In the genomic region with DNA sequence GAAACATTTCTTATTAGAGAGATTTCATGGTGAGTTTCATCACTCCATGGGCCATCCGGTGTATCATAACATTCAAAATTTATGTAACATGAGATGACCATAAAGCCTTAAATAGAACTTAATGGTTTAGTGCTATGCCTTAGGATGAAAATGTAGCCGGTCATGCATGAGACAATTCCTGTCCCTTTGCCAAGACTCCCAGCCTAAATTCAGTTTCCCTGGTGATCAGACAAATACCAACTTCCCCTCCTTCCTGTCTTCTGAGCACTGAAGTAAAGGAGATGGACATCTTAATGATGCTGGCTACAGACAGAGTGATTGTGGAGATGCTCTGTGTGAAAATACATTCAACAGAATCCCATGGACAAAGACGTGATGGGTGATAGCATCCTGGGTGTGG, we compare ENCODE assay signal across 22 mouse cellular contexts.
A peak's percentile ranks its signal among the peaks of the same experiment; 100 is the strongest.
DNase-seq lines count a peak whose midpoint lies in the region; ATAC-seq lines count a peak whose summit lies in the region.
"Had no signal": no experiment of that assay in that cellular context is flagged by ENCODE, and none has a peak within 500 bp of the region (broad histone marks: within the 10 kb centered on the region; RNA-seq: fewer than 3 reads in every experiment).

No protein-coding gene starts in this region.

- H3K4me1 ChIP-seq in forebrain, embryonic 14.5 days (ENCODE audit: control insufficient read depth, insufficient read depth, low read length), result no peaks in the 10 kb centered on the region
- H3K4me1 ChIP-seq in forebrain, embryonic 12.5 days, result no peaks in the 10 kb centered on the region
- H3K4me1 ChIP-seq: embryonic facial prominence, embryonic 12.5 days; forebrain, embryonic 15.5 days; heart, embryonic 15.5 days had no signal

- H3K4me3 ChIP-seq in forebrain, embryonic 14.5 days (ENCODE audit: low read depth, low read length), result no peak overlapping the region
- no peak overlapping the region for H3K4me3 ChIP-seq in forebrain, embryonic 12.5 days (replicated peaks)
- H3K4me3 ChIP-seq: embryonic facial prominence, embryonic 12.5 days; forebrain, embryonic 15.5 days; heart, adult 2 months; heart, embryonic 15.5 days had no signal

- ATAC-seq in forebrain, embryonic 14.5 days, result no peak
- no peak for ATAC-seq in forebrain, embryonic 12.5 days (ENCODE audit: low FRiP score)
- ATAC-seq: forebrain, embryonic 15.5 days; hindbrain, embryonic 16.5 days had no signal

- 59% methylated on average over 3 of the region's 3 CpGs for WGBS in forebrain, embryonic 14.5 days
- 85% methylated on average over 3 of the region's 3 CpGs for WGBS in forebrain, embryonic 12.5 days

- no peak overlapping the region for H3K27ac ChIP-seq in forebrain, embryonic 14.5 days (ENCODE audit: low read depth, low read length)
- no peak overlapping the region for H3K27ac ChIP-seq in forebrain, embryonic 12.5 days
- H3K27ac ChIP-seq: embryonic facial prominence, embryonic 12.5 days; forebrain, embryonic 15.5 days; heart, adult 2 months; heart, embryonic 15.5 days had no signal

- peak; percentile 24 for DNase-seq in forebrain, embryonic 14.5 days (ENCODE audit: low spot score)
- peak; percentile 20 for DNase-seq in lung, postnatal 10 days
- DNase-seq in lung, adult 18-20 months, result no peak
- peak; percentile 48 for DNase-seq in 3T3-L1 (ENCODE audit: low read depth, low spot score)
- DNase-seq in Muller cell, postnatal 12 days (ENCODE audit: inconsistent ontology term), result peak; percentile 70
- DNase-seq in adipocyte (ENCODE audit: low spot score), result no peak
- DNase-seq in urinary bladder, postnatal 14 days (ENCODE audit: low spot score), result no peak
- DNase-seq: adrenal gland, adult 8-10 months; adrenal gland, postnatal 36 days; cerebellum, adult 11 months; cerebellum, adult 9-10 months; embryo, embryonic 11 days; gastrocnemius, postnatal 10 days; heart, adult 2 months; heart, postnatal 14 days; kidney, adult 18-20 months had no signal

- no peak overlapping the region for H3K9ac ChIP-seq in forebrain, embryonic 14.5 days (ENCODE audit: low read length)
- no peak overlapping the region for H3K9ac ChIP-seq in forebrain, embryonic 12.5 days
- H3K9ac ChIP-seq: embryonic facial prominence, embryonic 12.5 days; forebrain, embryonic 15.5 days; heart, embryonic 15.5 days had no signal

- no peaks in the 10 kb centered on the region for H3K9me3 ChIP-seq in forebrain, embryonic 14.5 days (replicated peaks; ENCODE audit: control insufficient read depth, low read length)
- H3K9me3 ChIP-seq in forebrain, embryonic 12.5 days, result no peaks in the 10 kb centered on the region
- H3K9me3 ChIP-seq: embryonic facial prominence, embryonic 12.5 days; forebrain, embryonic 15.5 days; heart, embryonic 15.5 days had no signal

- H3K4me2 ChIP-seq in forebrain, embryonic 14.5 days (ENCODE audit: low read length), result no peak overlapping the region
- no peak overlapping the region for H3K4me2 ChIP-seq in forebrain, embryonic 12.5 days
- H3K4me2 ChIP-seq: embryonic facial prominence, embryonic 12.5 days; forebrain, embryonic 15.5 days; heart, embryonic 11.5 days; heart, embryonic 15.5 days had no signal

- H3K27me3 ChIP-seq in forebrain, embryonic 14.5 days (replicated peaks; ENCODE audit: control insufficient read depth, insufficient read depth, low read length), result no peaks in the 10 kb centered on the region
- H3K27me3 ChIP-seq in forebrain, embryonic 12.5 days, result no peaks in the 10 kb centered on the region
- H3K27me3 ChIP-seq: embryonic facial prominence, embryonic 12.5 days; forebrain, embryonic 15.5 days; heart, embryonic 15.5 days had no signal

- H3K36me3 ChIP-seq in forebrain, embryonic 14.5 days (ENCODE audit: control insufficient read depth, insufficient read depth, low read length), result no peaks in the 10 kb centered on the region
- no peaks in the 10 kb centered on the region for H3K36me3 ChIP-seq in forebrain, embryonic 12.5 days (replicated peaks)
- H3K36me3 ChIP-seq: embryonic facial prominence, embryonic 12.5 days; forebrain, embryonic 15.5 days; heart, embryonic 15.5 days had no signal

Comparison
In these comparisons a context has a peak if more than half of its experiments do, and no peak if none do; other contexts are left out.
1. DNase-seq: peak in forebrain, embryonic 14.5 days (single experiment), lung, postnatal 10 days (single experiment), 3T3-L1 (single experiment) and Muller cell, postnatal 12 days (single experiment); none in lung, adult 18-20 months (0 of 2), adipocyte (single experiment) and urinary bladder, postnatal 14 days (single experiment).